Mouse (Mus musculus) hindbrain, embryonic 11.5 days (tissue): ENCODE measurements around the gene Slc8b1. TPM values are rescaled to one million over a fixed set of nuclear protein-coding genes. Genes with fewer than 3 reads are reported as not detected.

Experiments used
- ATAC-seq: fragments of 200-750 bp; cut with Nextera tagmentation; 2 replicates; pipeline ENCODE4 v1.8.0; 2017; ENCODE audit warnings: mild to moderate bottlenecking, moderate TSS enrichment, moderate library complexity; ENCODE audit not compliant: low FRiP score
- DNase-seq: peaks from one replicate; pipeline ENCODE4 v3.0.0-alpha.2; 2015; ENCODE audit warnings: low spot score
- H3K27ac ChIP-seq: fragments of 300-500 bp; sonication (generic); 2 replicates; pipeline ENCODE4 v1.5.1; 2014; ENCODE audit warnings: mild to moderate bottlenecking, low read depth, low read length
- H3K27me3 ChIP-seq: fragments of 300-500 bp; sonication (generic); 2 replicates; pipeline ENCODE4 v1.6.1; 2014; ENCODE audit warnings: mild to moderate bottlenecking, low read length, moderate library complexity, mixed read lengths; ENCODE audit not compliant: control insufficient read depth, insufficient read depth
- H3K36me3 ChIP-seq: fragments of 300-500 bp; sonication (generic); 2 replicates; pipeline ENCODE4 v1.6.1; 2014; ENCODE audit warnings: mild to moderate bottlenecking, low read length, moderate library complexity, mixed read lengths; ENCODE audit not compliant: control insufficient read depth, insufficient read depth
- H3K4me1 ChIP-seq: fragments of 300-500 bp; sonication (generic); replicated peaks from 2 replicates; pipeline ENCODE4 v1.6.1; 2014; ENCODE audit warnings: low read length, mixed read lengths; ENCODE audit not compliant: control insufficient read depth, insufficient read depth
- H3K4me2 ChIP-seq: fragments of 300-500 bp; sonication (generic); replicated peaks from 2 replicates; pipeline ENCODE4 v1.6.1; 2014; ENCODE audit warnings: mild to moderate bottlenecking, low read depth, low read length
- H3K4me3 ChIP-seq: fragments of 300-500 bp; sonication (generic); 2 replicates; pipeline ENCODE4 v1.5.1; 2014; ENCODE audit warnings: low read depth, low read length
- H3K9ac ChIP-seq: fragments of 300-500 bp; sonication (generic); 2 replicates; pipeline ENCODE4 v1.6.1; 2014; ENCODE audit warnings: low read depth, low read length
- H3K9me3 ChIP-seq: fragments of 300-500 bp; sonication (generic); 2 replicates; pipeline ENCODE4 v1.6.1; 2016; ENCODE audit warnings: low read length; ENCODE audit not compliant: control insufficient read depth
- WGBS: fragments of 180-500 bp; shearing (Covaris S2); extraction: QIAGEN DNeasy Blood & Tissue Kit; methylation state at CpG from one replicate; pipeline ENCODE4 v1.1.7; 2014; 5-methylcytosine and 5-hydroxymethylcytosine counted together
- polyA plus RNA-seq: library from polyadenylated mRNA; unstranded; fragments of >200 nt; fragmentation: Nextera tagmentation; extraction: Ambion mirVana; gene quantifications from 2 replicates; pipeline ENCODE4 v1.2.1, GENCODE M21; 2014

Gene Slc8b1
- polyA plus RNA-seq, 1 experiment from 2014 or later, result 1.5 TPM

- no peak within 1 kb of the TSS for H3K27ac ChIP-seq
- H3K4me2 ChIP-seq, result no peak within 1 kb of the TSS
- 77% methylated on average over 8 of the region's 8 CpGs for WGBS
- no peaks in the 10 kb centered on the region for H3K4me1 ChIP-seq
- DNase-seq, result no peak
- no peak for ATAC-seq
- H3K4me3 ChIP-seq, result no peak within 1 kb of the TSS
- H3K27me3 ChIP-seq, result no peaks in the 10 kb centered on the region
- H3K9ac ChIP-seq, result no peak within 1 kb of the TSS
- H3K36me3 ChIP-seq, result no peaks in the 10 kb centered on the region
- no peaks in the 10 kb centered on the region for H3K9me3 ChIP-seq
Measured at GRCm38 (mm10) chr5:120472770-120473169, 38.2 kb upstream of the Slc8b1 start, which contains the start of gene Sdsl. Gene Sdsl (minus strand): TSS chr5:120472810.

GRCm38 (mm10) chr5:120473361-120473760 is 37.6 kb upstream of the Slc8b1 start:
- ATAC-seq (no peak), DNase-seq (no peak)
- Histone ChIP-seq H3K27ac (no peak overlapping the region), H3K36me3 (no peaks in the 10 kb centered on the region), H3K4me1 (no peaks in the 10 kb centered on the region), H3K4me3 (no peak overlapping the region), H3K27me3 (no peaks in the 10 kb centered on the region), H3K9ac (no peak overlapping the region), H3K9me3 (no peaks in the 10 kb centered on the region), H3K4me2 (no peak overlapping the region)
- WGBS, result 97% methylated on average over 2 of the region's 2 CpGs

GRCm38 (mm10) chr5:120475861-120476260 is 35.1 kb upstream of the Slc8b1 start:
- H3K4me2 ChIP-seq, result no peak overlapping the region
- H3K4me3 ChIP-seq, result no peak overlapping the region
- H3K4me1 ChIP-seq, result no peaks in the 10 kb centered on the region
- no peak for DNase-seq
- no peak overlapping the region for H3K27ac ChIP-seq
- no peaks in the 10 kb centered on the region for H3K9me3 ChIP-seq
- H3K9ac ChIP-seq, result no peak overlapping the region
- ATAC-seq, result no peak
- WGBS, result 54% methylated on average over 8 of the region's 8 CpGs
- H3K27me3 ChIP-seq, result no peaks in the 10 kb centered on the region
- H3K36me3 ChIP-seq, result no peaks in the 10 kb centered on the region

- H3K4me3 ChIP-seq, result no peak within 1 kb of the TSS
- H3K9ac ChIP-seq, result no peak within 1 kb of the TSS
- H3K9me3 ChIP-seq, result no peaks in the 10 kb centered on the region
- 15% methylated on average over 13 of the region's 13 CpGs for WGBS
- no peak for ATAC-seq
- H3K4me2 ChIP-seq, result no peak within 1 kb of the TSS
- H3K27ac ChIP-seq, result no peak within 1 kb of the TSS
- no peak for DNase-seq
- no peaks in the 10 kb centered on the region for H3K36me3 ChIP-seq
- H3K4me1 ChIP-seq, result no peaks in the 10 kb centered on the region
- no peaks in the 10 kb centered on the region for H3K27me3 ChIP-seq
Measured at GRCm38 (mm10) chr5:120476296-120476695, 34.7 kb upstream of the Slc8b1 start, which contains the start of gene Sds. Gene Sds (plus strand): TSS chr5:120476526.

GRCm38 (mm10) chr5:120477993-120478392 is 33.0 kb upstream of the Slc8b1 start:
- Histone ChIP-seq H3K27ac (no peak overlapping the region), H3K4me2 (no peak overlapping the region), H3K4me1 (no peaks in the 10 kb centered on the region), H3K36me3 (no peaks in the 10 kb centered on the region), H3K4me3 (no peak overlapping the region), H3K9me3 (no peaks in the 10 kb centered on the region), H3K9ac (no peak overlapping the region), H3K27me3 (no peaks in the 10 kb centered on the region)
- ATAC-seq (no peak), DNase-seq (no peak)
- WGBS, result 87% methylated on average over 5 of the region's 5 CpGs

- no peak for ATAC-seq
- no peak overlapping the region for H3K4me2 ChIP-seq
- 70% methylated on average over 4 of the region's 4 CpGs for WGBS
Measured at GRCm38 (mm10) chr5:120479538-120479937, 31.4 kb upstream of the Slc8b1 start.

GRCm38 (mm10) chr5:120481205-120481604 is 29.8 kb upstream of the Slc8b1 start:
- no peak overlapping the region for H3K27ac ChIP-seq
- no peak for ATAC-seq
- 59% methylated on average over 9 of the region's 9 CpGs for WGBS

More at GRCm38 (mm10) chr5:120479538-120479937, 31.4 kb upstream of the Slc8b1 start:
- Histone ChIP-seq H3K9ac (no peak overlapping the region), H3K27ac (no peak overlapping the region), H3K27me3 (no peaks in the 10 kb centered on the region), H3K4me1 (no peaks in the 10 kb centered on the region), H3K9me3 (no peaks in the 10 kb centered on the region), H3K36me3 (no peaks in the 10 kb centered on the region), H3K4me3 (no peak overlapping the region)
- no peak for DNase-seq

GRCm38 (mm10) chr5:120483399-120483798 is 27.6 kb upstream of the Slc8b1 start:
- DNase-seq (no peak), ATAC-seq (no peak)
- H3K4me1 ChIP-seq, result no peaks in the 10 kb centered on the region
- H3K36me3 ChIP-seq, result 0 out of 2 replicates have a peak, but pooled peaks cover 4% of the 10 kb centered on the region
- no peak overlapping the region for H3K4me3 ChIP-seq
- no peaks in the 10 kb centered on the region for H3K27me3 ChIP-seq
- H3K4me2 ChIP-seq, result no peak overlapping the region
- 86% methylated on average over 13 of the region's 19 CpGs for WGBS
- no peak overlapping the region for H3K9ac ChIP-seq
- no peak overlapping the region for H3K27ac ChIP-seq
- H3K9me3 ChIP-seq, result no peaks in the 10 kb centered on the region

More at GRCm38 (mm10) chr5:120481205-120481604, 29.8 kb upstream of the Slc8b1 start:
- Histone ChIP-seq H3K4me1 (no peaks in the 10 kb centered on the region), H3K9ac (no peak overlapping the region), H3K9me3 (no peaks in the 10 kb centered on the region), H3K4me2 (no peak overlapping the region), H3K27me3 (no peaks in the 10 kb centered on the region), H3K4me3 (no peak overlapping the region), H3K36me3 (no peaks in the 10 kb centered on the region)
- DNase-seq, result no peak

- H3K4me1 ChIP-seq, result no peaks in the 10 kb centered on the region
- DNase-seq (no peak), ATAC-seq (no peak)
- WGBS, result 89% methylated on average over 8 of the region's 8 CpGs
- H3K9ac ChIP-seq, result no peak overlapping the region
- no peak overlapping the region for H3K4me3 ChIP-seq
- no peaks in the 10 kb centered on the region for H3K27me3 ChIP-seq
- no peaks in the 10 kb centered on the region for H3K9me3 ChIP-seq
- no peak overlapping the region for H3K27ac ChIP-seq
- H3K36me3 ChIP-seq, result 0 out of 2 replicates have a peak, but pooled peaks cover 4% of the 10 kb centered on the region
- no peak overlapping the region for H3K4me2 ChIP-seq
Measured at GRCm38 (mm10) chr5:120487844-120488243, 23.1 kb upstream of the Slc8b1 start.
